Mouse (Mus musculus) B cell, adult 67 days (primary cell): Measurements from ENCODE around the gene Atp6v0a1. TPM values are rescaled to one million over a fixed set of nuclear protein-coding genes. Genes with fewer than 3 reads are reported as not detected.

Experiments
- total RNA-seq, 2 experiments: library from RNA; stranded (reverse); gene quantifications; 4 replicates each; pipeline ENCODE4 v1.2.4; 2023

The Atp6v0a1 gene
- total RNA-seq: 100 to 1,000 TPM in 1 of 2 experiments, 10 to 100 TPM in 1; 76.8 to 108 TPM

DNA sequence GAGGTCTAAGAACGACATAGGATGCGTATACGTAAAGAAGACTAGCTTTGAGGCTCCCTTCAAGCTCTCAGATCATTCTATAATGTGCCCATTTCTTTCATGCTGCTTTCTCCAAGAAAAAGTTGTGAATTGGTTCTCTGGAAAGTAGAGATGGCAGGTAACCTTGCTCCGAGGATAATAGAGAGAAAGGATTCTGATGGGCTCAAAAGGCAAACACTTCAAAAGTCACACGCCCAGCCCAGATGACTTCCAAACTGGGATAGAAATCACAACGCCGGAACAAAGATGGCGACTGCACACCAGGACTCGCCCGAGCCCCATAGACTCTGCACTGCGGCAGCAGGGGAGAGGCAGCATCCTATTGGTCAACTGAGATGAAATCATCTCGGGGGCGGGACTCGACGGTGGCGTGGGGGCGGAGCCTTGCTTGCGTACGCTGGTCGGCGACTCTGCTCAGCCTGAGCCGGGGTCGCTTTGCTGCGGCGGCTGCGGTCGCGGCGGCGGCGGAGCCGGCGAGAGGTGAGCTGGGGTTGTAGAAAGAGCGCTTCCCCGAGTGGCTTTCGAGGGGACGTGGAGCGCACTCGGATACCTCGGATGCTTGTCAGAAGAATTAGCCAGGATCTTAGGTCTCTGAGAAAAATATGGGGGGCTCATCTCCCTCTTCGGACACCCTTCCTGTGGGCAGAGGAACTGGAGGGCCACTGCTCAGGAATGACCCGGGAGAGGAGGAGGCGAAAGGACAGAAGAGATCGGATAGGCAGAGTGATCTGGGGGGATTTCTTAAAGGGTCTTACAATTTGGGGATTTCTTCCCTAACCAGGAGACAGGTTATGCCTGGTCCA, at the start of gene Atp6v0a1:
TSS of gene Atp6v0a1 (plus strand) at position 407 of the 842 bp plus-strand sequence.

GRCm38 (mm10) chr11:100970557-100970937, 38.7 kb upstream of the Atp6v0a1 start, which contains the start of gene Cavin1:
Gene Cavin1, minus strand, starts transcription at chr11:100970887.

GRCm38 (mm10) chr11:101069391-101070188, 60.3 kb downstream of the Atp6v0a1 start, which contains the start of gene Naglu:
Gene Naglu, plus strand, starts transcription at chr11:101070012.

GRCm38 (mm10) chr11:101078121-101078520, 68.9 kb downstream of the Atp6v0a1 start, which contains the start of gene Hsd17b1:
Gene Hsd17b1, plus strand, starts transcription at chr11:101078411.

DNA sequence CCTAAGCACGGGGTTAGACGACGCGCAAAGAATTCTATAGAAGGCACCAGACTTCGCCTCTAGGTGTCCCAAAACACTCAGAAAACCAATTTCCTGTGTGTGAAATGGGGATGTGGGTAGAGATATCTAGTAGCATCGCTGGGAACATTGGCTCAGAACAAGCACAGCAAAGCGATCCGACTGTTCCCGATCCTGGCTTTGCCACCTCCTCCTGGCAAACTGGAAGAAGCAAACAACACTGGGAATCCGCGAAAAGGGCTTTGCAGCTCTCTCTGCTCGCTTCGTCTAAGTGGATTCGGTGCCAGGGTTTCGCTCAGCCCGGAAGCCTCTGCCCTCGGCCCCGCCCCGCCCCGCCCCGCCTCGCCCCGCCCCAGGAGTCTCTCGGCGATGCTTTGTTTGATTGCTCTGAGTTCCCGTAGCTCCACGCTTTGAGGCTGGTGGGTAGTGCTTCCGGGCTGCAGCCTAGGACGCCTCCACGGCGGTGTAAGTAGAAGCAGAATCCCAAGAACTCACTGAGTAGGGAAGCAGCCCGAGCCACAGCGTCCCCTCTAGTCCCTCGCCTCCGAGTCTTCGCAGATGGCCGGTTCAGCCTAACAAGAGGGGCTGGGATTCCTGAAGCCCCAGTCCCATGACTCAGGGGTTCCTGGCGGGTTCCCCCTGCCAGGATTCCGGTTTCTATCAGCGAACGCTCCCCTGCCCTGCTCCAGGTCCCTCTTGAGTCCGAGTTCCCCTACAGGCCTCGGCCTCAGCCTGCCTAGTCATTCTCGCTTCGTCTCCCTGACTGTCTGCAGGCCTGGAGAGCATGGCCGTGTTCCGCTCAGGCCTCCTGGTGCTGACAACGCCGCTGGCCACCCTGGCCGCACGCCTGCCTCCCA, 73.2 kb downstream of the Atp6v0a1 start, which contains the start of gene Coasy:
TSS of gene Coasy (plus strand) at position 358 of the 875 bp plus-strand sequence.

DNA sequence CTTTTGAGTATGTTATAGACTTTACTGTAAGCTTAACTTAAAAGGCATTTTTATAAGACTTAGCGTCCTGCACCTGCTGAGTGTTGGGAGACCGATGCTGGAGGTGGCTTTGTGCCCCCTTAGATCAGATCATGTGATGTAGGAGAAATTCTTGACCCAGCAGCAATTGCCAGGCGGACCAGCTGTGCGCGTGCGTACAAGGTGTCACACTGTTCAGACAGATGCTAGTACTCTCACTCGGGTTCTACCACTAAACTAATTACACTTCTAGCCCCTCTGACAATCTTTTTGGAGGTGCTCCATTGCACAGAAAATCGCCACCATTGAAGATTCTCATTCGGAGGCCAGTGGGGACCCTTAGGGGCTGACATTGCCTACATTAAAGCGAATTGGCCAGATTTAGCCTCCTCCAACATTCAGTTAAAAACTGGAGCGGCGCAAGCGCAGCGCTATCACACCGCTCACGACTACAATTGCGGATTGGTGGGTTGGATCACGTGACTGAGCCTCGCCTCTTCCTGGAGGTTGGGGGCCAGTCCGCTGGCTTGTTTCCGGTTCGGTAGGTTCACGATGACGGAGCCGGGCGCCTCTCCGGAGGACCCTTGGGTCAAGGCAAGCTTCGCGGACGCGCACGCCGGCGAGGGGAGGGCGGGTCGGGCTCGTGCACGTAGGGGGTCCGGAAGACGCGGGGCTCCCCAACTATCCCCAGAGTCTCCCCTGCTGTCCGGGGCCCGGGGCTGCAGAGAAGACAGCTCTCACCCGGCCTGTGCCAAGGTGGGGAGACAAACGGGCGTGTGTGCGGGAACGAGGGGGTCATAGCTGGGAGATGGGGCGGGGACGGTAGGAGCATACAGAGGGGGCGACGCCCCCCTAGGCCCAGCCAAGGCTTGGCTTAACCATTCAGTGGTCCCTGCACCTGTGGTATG, 77.8 kb downstream of the Atp6v0a1 start, which contains the start of gene Mlx:
TSS of gene Mlx (plus strand) at position 522 of the 926 bp plus-strand sequence.

GRCm38 (mm10) chr11:101095314-101096024, 86.2 kb downstream of the Atp6v0a1 start, which contains the start of gene Psmc3ip:
Gene Psmc3ip, minus strand, starts transcription at chr11:101095436.

Other genes with a start within 250 kb of the Atp6v0a1 start
- 1 to 10 TPM; 3.0 to 4.3 TPM for gene Kcnh4, start 249.5 kb upstream of the Atp6v0a1 start, total RNA-seq
- not detected for gene Hcrt, start 246.5 kb upstream of the Atp6v0a1 start, total RNA-seq
- 10 to 100 TPM; 15.8 to 22.5 TPM for gene Ghdc, start 238.5 kb upstream of the Atp6v0a1 start, total RNA-seq
- 10 to 100 TPM; 72.9 to 73.0 TPM for gene Stat5b, start 158.7 kb upstream of the Atp6v0a1 start, total RNA-seq
- gene Stat5a, start 150.1 kb upstream of the Atp6v0a1 start, total RNA-seq: 10 to 100 TPM; 40.0 to 40.6 TPM
- gene Stat3, start 69.9 kb upstream of the Atp6v0a1 start, total RNA-seq: 100 to 1,000 TPM; 218 to 234 TPM
- not detected for gene Cavin1, start 38.6 kb upstream of the Atp6v0a1 start, total RNA-seq
- 10 to 100 TPM; 18.5 to 24.4 TPM for gene Naglu, start 60.6 kb downstream of the Atp6v0a1 start, total RNA-seq
- 1 to 10 TPM; 2.2 to 2.9 TPM for gene Hsd17b1, start 69.0 kb downstream of the Atp6v0a1 start, total RNA-seq
- 10 to 100 TPM; 18.3 to 21.7 TPM for gene Coasy, start 73.1 kb downstream of the Atp6v0a1 start, total RNA-seq
- 10 to 100 TPM; 36.8 to 37.6 TPM for gene Mlx, start 77.8 kb downstream of the Atp6v0a1 start, total RNA-seq
- 1 to 10 TPM; 2.9 to 3.5 TPM for gene Psmc3ip, start 86.0 kb downstream of the Atp6v0a1 start, total RNA-seq
- 10 to 100 TPM; 85.9 to 89.2 TPM for gene Retreg3, start 110.4 kb downstream of the Atp6v0a1 start, total RNA-seq
- 10 to 100 TPM; 14.2 to 17.4 TPM for gene Tubg1, start 110.5 kb downstream of the Atp6v0a1 start, total RNA-seq
- 1 to 10 TPM; 3.2 to 7.1 TPM for gene Tubg2, start 146.5 kb downstream of the Atp6v0a1 start, total RNA-seq
- under 1 TPM; 0.21 to 0.32 TPM for gene Cntnap1, start 161.1 kb downstream of the Atp6v0a1 start, total RNA-seq
- gene Plekhh3, start 161.9 kb downstream of the Atp6v0a1 start, total RNA-seq: 1 to 10 TPM in 1 of 2 experiments, under 1 TPM in 1; 0.95 to 1.4 TPM
- gene Ccr10, start 166.0 kb downstream of the Atp6v0a1 start, total RNA-seq: not detected
- gene Ezh1, start 217.0 kb downstream of the Atp6v0a1 start, total RNA-seq: 10 to 100 TPM; 89.5 to 93.8 TPM
- gene Ramp2, start 236.6 kb downstream of the Atp6v0a1 start, total RNA-seq: not detected
- 10 to 100 TPM; 69.8 to 82.7 TPM for gene Vps25, start 244.3 kb downstream of the Atp6v0a1 start, total RNA-seq